Mouse (Mus musculus) embryonic stem cell, embryonic (primary cell): Measurements from ENCODE around the gene Disp3.

Source experiments
- CTCF ChIA-PET, 4 experiments: fragments of 300-600 bp in 2 of 4; fragments of 350-600 bp in 2 of 4; sonication (Branson Sonifier 250); formaldehyde crosslinking; loops; one replicate each; lab custom pipeline; 2022; ENCODE audit warnings: inconsistent platforms in 2 of 4; lab: Charles Lee
- POLR2A ChIA-PET, 4 experiments: fragments of 300-600 bp in 2 of 4; fragments of 350-600 bp in 2 of 4; sonication (Branson Sonifier 250); formaldehyde crosslinking; loops; one replicate each; lab custom pipeline; 2022; ENCODE audit warnings: antibody characterized with exemption in 4 of 4, inconsistent platforms in 1 of 4; lab: Charles Lee

The Disp3 gene

GRCm38 (mm10) chr4:148259941-148260340 lies 27.8 kb downstream of the Disp3 start:
- ChIA-PET CTCF (interaction anchor here in 3 of 4 experiments (0.8 to 3.4 kb wide), 4 partner anchors 10 to 27 kb away, joined by 3 to 15 read pairs (median 8); partner anchors contain the start of gene Disp3 (in 1 of the 3)), POLR2A (interaction anchor here in 2 of 4 experiments (1.1 to 1.3 kb wide), 2 partner anchors 11 to 12 kb away, joined by 3 read pairs; no protein-coding TSS in a partner anchor)

- POLR2A ChIA-PET = interaction anchor here in 3 of 4 experiments (0.8 to 1.5 kb wide), 9 partner anchors 9 to 80 kb away, joined by 3 to 8 read pairs (median 3); partner anchors contain the start of gene Disp3 (in 1 of the 3)
Observed at GRCm38 (mm10) chr4:148249341-148249740, 38.4 kb downstream of the Disp3 start.

GRCm38 (mm10) chr4:148240387-148240786 lies 47.4 kb downstream of the Disp3 start:
- POLR2A ChIA-PET = no interaction called here

More at GRCm38 (mm10) chr4:148249341-148249740, 38.4 kb downstream of the Disp3 start:
- CTCF ChIA-PET = interaction anchor here (0.5 to 2.5 kb wide), 94 partner anchors 9 to 1058 kb away, joined by 3 to 23 read pairs (median 4); partner anchors contain the start of genes Disp3 (in 3 of the 4), Fbxo6 (in 1 of the 4), Kif1b (in 1 of the 4) and Mtor (in 1 of the 4)

GRCm38 (mm10) chr4:148239474-148240130 lies 48.2 kb downstream of the Disp3 start:
- POLR2A ChIA-PET = no interaction called here
- CTCF ChIA-PET = interaction anchor here in 1 of 4 experiments (4.8 kb wide), 1 partner anchor 10 kb away, joined by 19 read pairs; no protein-coding TSS in a partner anchor

More at GRCm38 (mm10) chr4:148240387-148240786, 47.4 kb downstream of the Disp3 start:
- CTCF ChIA-PET = interaction anchor here in 2 of 4 experiments (1.3 to 4.8 kb wide), 2 partner anchors 9 to 61 kb away, joined by 3 to 19 read pairs; no protein-coding TSS in a partner anchor

- POLR2A ChIA-PET = interaction anchor here in 1 of 4 experiments (0.7 kb wide), 1 partner anchor 24 kb away, joined by 3 read pairs; no protein-coding TSS in a partner anchor
- CTCF ChIA-PET = interaction anchor here in 2 of 4 experiments (1.8 to 4.8 kb wide), 2 partner anchors 10 kb away, joined by 7 to 19 read pairs; no protein-coding TSS in a partner anchor
Observed at GRCm38 (mm10) chr4:148238919-148239318, 48.8 kb downstream of the Disp3 start.

- ChIA-PET CTCF (interaction anchor here in 2 of 4 experiments (1.8 to 4.8 kb wide), 2 partner anchors 11 kb away, joined by 7 to 19 read pairs; no protein-coding TSS in a partner anchor), POLR2A (interaction anchor here in 2 of 4 experiments (0.7 to 1.0 kb wide), 2 partner anchors 11 to 23 kb away, joined by 3 read pairs; no protein-coding TSS in a partner anchor)
Observed at GRCm38 (mm10) chr4:148238218-148238617, 49.5 kb downstream of the Disp3 start.

GRCm38 (mm10) chr4:148236664-148237063 lies 51.1 kb downstream of the Disp3 start:
- ChIA-PET CTCF (interaction anchor here in 2 of 4 experiments (1.0 to 4.8 kb wide), 3 partner anchors 13 to 51 kb away, joined by 4 to 19 read pairs (median 5); partner anchors contain the start of gene Disp3 (in 1 of the 2)), POLR2A (no interaction called here)

GRCm38 (mm10) chr4:148233061-148233460 lies 54.7 kb downstream of the Disp3 start:
- ChIA-PET POLR2A (interaction anchor here in 1 of 4 experiments (0.9 kb wide), 1 partner anchor 17 kb away, joined by 3 read pairs; no protein-coding TSS in a partner anchor), CTCF (interaction anchor here in 1 of 4 experiments (0.8 kb wide), 1 partner anchor 16 kb away, joined by 3 read pairs; no protein-coding TSS in a partner anchor)

GRCm38 (mm10) chr4:148232615-148233014 lies 55.1 kb downstream of the Disp3 start:
- CTCF ChIA-PET = interaction anchor here in 1 of 4 experiments (0.6 kb wide), 1 partner anchor 362 kb away, joined by 3 read pairs; no protein-coding TSS in a partner anchor
- POLR2A ChIA-PET = no interaction called here

- POLR2A ChIA-PET = no interaction called here
- CTCF ChIA-PET = interaction anchor here in 1 of 4 experiments (0.6 kb wide), 1 partner anchor 362 kb away, joined by 3 read pairs; no protein-coding TSS in a partner anchor
Observed at GRCm38 (mm10) chr4:148232124-148232523, 55.6 kb downstream of the Disp3 start.

- CTCF ChIA-PET = interaction anchor here in 2 of 4 experiments (1.2 to 1.4 kb wide), 3 partner anchors 20 to 62 kb away, joined by 3 to 5 read pairs (median 4); no protein-coding TSS in a partner anchor
- POLR2A ChIA-PET = interaction anchor here in 1 of 4 experiments (0.7 kb wide), 1 partner anchor 190 kb away, joined by 3 read pairs; no protein-coding TSS in a partner anchor
Observed at GRCm38 (mm10) chr4:148229646-148230045, 58.1 kb downstream of the Disp3 start.

GRCm38 (mm10) chr4:148222983-148223382 lies 64.8 kb downstream of the Disp3 start:
- CTCF ChIA-PET = interaction anchor here in 1 of 4 experiments (0.5 kb wide), 1 partner anchor 299 kb away, joined by 3 read pairs; no protein-coding TSS in a partner anchor
- POLR2A ChIA-PET = interaction anchor here in 1 of 4 experiments (0.9 kb wide), 1 partner anchor 26 kb away, joined by 3 read pairs; no protein-coding TSS in a partner anchor

- ChIA-PET POLR2A (interaction anchor here in 3 of 4 experiments (0.6 to 1.0 kb wide), 5 partner anchors 28 to 279 kb away, joined by 3 to 4 read pairs (median 3); partner anchors contain the start of gene Angptl7 (in 1 of the 3)), CTCF (interaction anchor here (0.6 to 1.1 kb wide), 7 partner anchors 28 to 302 kb away, joined by 3 to 4 read pairs (median 3); no protein-coding TSS in a partner anchor)
Observed at GRCm38 (mm10) chr4:148220656-148221055, 67.1 kb downstream of the Disp3 start.

GRCm38 (mm10) chr4:148218238-148218637 lies 69.5 kb downstream of the Disp3 start:
- ChIA-PET CTCF (interaction anchor here in 1 of 4 experiments (1.4 kb wide), 1 partner anchor 103 kb away, joined by 4 read pairs; no protein-coding TSS in a partner anchor), POLR2A (no interaction called here)

GRCm38 (mm10) chr4:148215264-148215900 lies 72.4 kb downstream of the Disp3 start:
- CTCF ChIA-PET = interaction anchor here (0.6 to 2.6 kb wide), 12 partner anchors 14 to 1592 kb away, joined by 3 to 9 read pairs (median 4); partner anchors contain the start of gene Disp3 (in 1 of the 4)
- POLR2A ChIA-PET = interaction anchor here (0.6 to 1.8 kb wide), 11 partner anchors 14 to 154 kb away, joined by 3 to 12 read pairs (median 3); no protein-coding TSS in a partner anchor

- ChIA-PET CTCF (interaction anchor here in 3 of 4 experiments (1.1 to 2.6 kb wide), 5 partner anchors 13 to 73 kb away, joined by 3 to 6 read pairs (median 4); partner anchors contain the start of gene Disp3 (in 1 of the 3)), POLR2A (interaction anchor here (0.8 to 2.9 kb wide), 6 partner anchors 14 to 52 kb away, joined by 3 to 14 read pairs (median 4); no protein-coding TSS in a partner anchor)
Observed at GRCm38 (mm10) chr4:148214460-148215136, 73.2 kb downstream of the Disp3 start.

GRCm38 (mm10) chr4:148204873-148205232 lies 82.9 kb downstream of the Disp3 start:
- CTCF ChIA-PET = no interaction called here
- POLR2A ChIA-PET = interaction anchor here in 1 of 4 experiments (2.4 kb wide), 1 partner anchor 12 kb away, joined by 10 read pairs; no protein-coding TSS in a partner anchor
